Mouse (Mus musculus) midbrain, postnatal 0 days (tissue): ENCODE measurements around the gene Ank2. TPM values are rescaled to one million over a fixed set of nuclear protein-coding genes. Genes with fewer than 3 reads are reported as not detected.
A peak's percentile ranks its signal among the peaks of the same experiment; 100 is the strongest.

ENCODE experiments used
- ATAC-seq: fragments of 200-750 bp; cut with Nextera tagmentation; 2 replicates; pipeline ENCODE4 v1.8.0; 2017; ENCODE audit warnings: moderate number of reproducible peaks, mild to moderate bottlenecking, moderate TSS enrichment, moderate library complexity; ENCODE audit not compliant: low FRiP score
- DNase-seq: peaks from one replicate; pipeline ENCODE4 v3.0.0-alpha.2; 2015; ENCODE audit warnings: low spot score
- H3K27ac ChIP-seq: fragments of 300-500 bp; sonication (generic); 2 replicates; pipeline ENCODE4 v1.5.1; 2014; ENCODE audit warnings: low read depth, mild to moderate bottlenecking, low read length, mixed read lengths
- H3K27me3 ChIP-seq: fragments of 300-500 bp; sonication (generic); 2 replicates; pipeline ENCODE4 v1.6.1; 2014; ENCODE audit warnings: low read length, control low read depth, mixed read lengths; ENCODE audit not compliant: insufficient read depth
- H3K36me3 ChIP-seq: fragments of 300-500 bp; sonication (generic); 2 replicates; pipeline ENCODE4 v1.6.1; 2014; ENCODE audit warnings: low read length, control low read depth, mixed read lengths; ENCODE audit not compliant: insufficient read depth
- H3K4me1 ChIP-seq: fragments of 300-500 bp; sonication (generic); 2 replicates; pipeline ENCODE4 v1.6.1; 2014; ENCODE audit warnings: mild to moderate bottlenecking, control low read depth, antibody characterized with exemption, low read length, mixed read lengths; ENCODE audit not compliant: insufficient read depth
- H3K4me2 ChIP-seq: fragments of 300-500 bp; sonication (generic); 2 replicates; pipeline ENCODE4 v1.6.1; 2014; ENCODE audit warnings: low read depth, mild to moderate bottlenecking, low read length, mixed read lengths; ENCODE audit not compliant: poor library complexity, severe bottlenecking
- H3K4me3 ChIP-seq: fragments of 300-500 bp; sonication (generic); 2 replicates; pipeline ENCODE4 v1.5.1; 2014; ENCODE audit warnings: low read depth, mild to moderate bottlenecking, low read length, moderate library complexity
- H3K9ac ChIP-seq: fragments of 300-500 bp; sonication (generic); replicated peaks from 2 replicates; pipeline ENCODE4 v1.6.1; 2014; ENCODE audit warnings: mild to moderate bottlenecking, low read length, moderate library complexity, mixed read lengths; ENCODE audit not compliant: poor library complexity, severe bottlenecking
- H3K9me3 ChIP-seq: fragments of 300-500 bp; sonication (generic); 2 replicates; pipeline ENCODE4 v1.6.1; 2016; ENCODE audit warnings: low read length, control low read depth
- CTCF ChIP-seq: IDR thresholded peaks from 2 replicates; pipeline ENCODE4 v1.5.1; 2016; ENCODE audit warnings: antibody characterized with exemption, mild to moderate bottlenecking
- WGBS: fragments of 180-500 bp; shearing (Covaris S2); extraction: QIAGEN DNeasy Blood & Tissue Kit; methylation state at CpG from one replicate; pipeline ENCODE4 v1.1.7; 2014; 5-methylcytosine and 5-hydroxymethylcytosine counted together
- polyA plus RNA-seq: library from polyadenylated mRNA; unstranded; fragments of >200 nt; fragmentation: Nextera tagmentation; extraction: Ambion mirVana; gene quantifications from 2 replicates; pipeline ENCODE4 v1.2.1, GENCODE M21; 2015
- total RNA-seq: library from RNA; depleted of rRNA; stranded (reverse); fragments of >200 nt; gene quantifications from 2 replicates; pipeline ENCODE4 v1.2.3, GENCODE M21; 2014

Gene Ank2
- total and polyA plus RNA-seq, 2 experiments from 2014 or later = 200 to 623 TPM

- Histone ChIP-seq H3K9ac (no peak overlapping the region), H3K4me2 (no peak overlapping the region), H3K27me3 (no peaks in the 10 kb centered on the region), H3K27ac (no peak overlapping the region), H3K4me1 (no peaks in the 10 kb centered on the region), H3K36me3 (no peaks in the 10 kb centered on the region), H3K4me3 (no peak overlapping the region), H3K9me3 (no peaks in the 10 kb centered on the region)
- DNase-seq (no peak), ATAC-seq (no peak)
- TF ChIP-seq CTCF = no peak
- WGBS = 76% methylated on average over 6 of the region's 6 CpGs
These were observed 45.9 kb downstream of the Ank2 start for GRCm38 (mm10) chr3:127453254-127453653.

GRCm38 (mm10) chr3:127452233-127452632, 46.9 kb downstream of the Ank2 start:
- no peaks in the 10 kb centered on the region for H3K9me3 ChIP-seq
- no peak overlapping the region for H3K9ac ChIP-seq
- H3K27ac ChIP-seq = no peak overlapping the region
- H3K4me2 ChIP-seq = no peak overlapping the region
- H3K36me3 ChIP-seq = no peaks in the 10 kb centered on the region
- no peaks in the 10 kb centered on the region for H3K27me3 ChIP-seq
- DNase-seq (peak; percentile 39), ATAC-seq (no peak)
- 42% methylated on average over 13 of the region's 13 CpGs for WGBS
- TF ChIP-seq CTCF = peak; percentile 56
- no peak overlapping the region for H3K4me3 ChIP-seq
- no peaks in the 10 kb centered on the region for H3K4me1 ChIP-seq

GRCm38 (mm10) chr3:127451741-127452140, 47.4 kb downstream of the Ank2 start:
- TF ChIP-seq CTCF = no peak
- Histone ChIP-seq H3K4me1 (no peaks in the 10 kb centered on the region), H3K9ac (no peak overlapping the region), H3K27me3 (no peaks in the 10 kb centered on the region), H3K27ac (no peak overlapping the region), H3K9me3 (no peaks in the 10 kb centered on the region), H3K36me3 (no peaks in the 10 kb centered on the region), H3K4me2 (no peak overlapping the region), H3K4me3 (no peak overlapping the region)
- DNase-seq (no peak), ATAC-seq (no peak)
- 78% methylated on average over 9 of the region's 9 CpGs for WGBS

DNA sequence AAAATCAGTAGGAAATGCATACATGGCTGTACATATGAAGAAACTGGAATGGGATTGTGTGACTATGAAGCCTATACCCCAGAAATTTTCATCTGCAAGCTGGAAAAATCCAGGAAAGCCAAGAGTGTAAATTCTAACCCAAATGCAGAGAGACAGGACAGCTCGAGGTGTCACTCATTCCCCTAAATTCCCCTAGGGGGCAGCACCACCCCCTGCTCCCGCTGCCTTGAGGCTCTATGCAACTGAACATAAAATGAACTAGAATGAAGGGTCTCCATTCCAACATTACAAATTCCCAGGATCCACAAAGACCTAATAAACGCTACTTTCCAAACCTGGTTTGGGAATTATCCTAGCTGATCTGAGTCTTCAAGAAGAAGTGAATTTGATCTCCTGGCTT, 48.1 kb downstream of the Ank2 start:
- no peak overlapping the region for H3K27ac ChIP-seq
- no peaks in the 10 kb centered on the region for H3K36me3 ChIP-seq
- H3K9ac ChIP-seq = no peak overlapping the region
- H3K4me3 ChIP-seq = no peak overlapping the region
- TF ChIP-seq CTCF = peak; percentile 78
- WGBS = 6% methylated on average over 3 of the region's 3 CpGs
- no peaks in the 10 kb centered on the region for H3K27me3 ChIP-seq
- ATAC-seq (no peak), DNase-seq (peak; percentile 51)
- no peaks in the 10 kb centered on the region for H3K9me3 ChIP-seq
- no peak overlapping the region for H3K4me2 ChIP-seq
- H3K4me1 ChIP-seq = no peaks in the 10 kb centered on the region

DNA sequence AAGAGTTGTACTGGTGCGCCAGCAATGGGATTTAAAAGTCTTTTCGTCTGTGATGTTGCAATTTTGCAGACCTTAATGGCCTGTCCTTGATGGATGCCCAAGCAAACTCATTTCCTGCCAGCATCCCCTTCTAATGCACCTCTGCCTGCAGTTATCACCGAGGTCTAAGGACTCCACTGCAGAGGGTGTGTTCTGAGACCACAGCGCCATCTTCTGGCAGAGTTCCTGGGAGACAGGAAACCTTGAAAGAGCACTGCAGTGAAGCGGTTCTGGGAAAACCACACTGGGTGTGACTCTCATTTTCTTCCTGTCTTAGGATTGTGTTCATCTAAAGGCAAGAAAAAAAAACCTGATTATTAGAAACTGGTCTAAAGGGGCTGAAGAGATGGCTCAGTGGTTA, 53.0 kb downstream of the Ank2 start:
- ATAC-seq = no peak
- H3K27me3 ChIP-seq = no peaks in the 10 kb centered on the region
- WGBS = 46% methylated on average over 5 of the region's 5 CpGs
- no peak overlapping the region; the same call in 1 of the 2 replicates for H3K9ac ChIP-seq
- H3K4me2 ChIP-seq = no peak overlapping the region
- peak; percentile 72 for TF ChIP-seq CTCF
- peak; percentile 76 for DNase-seq
- H3K9me3 ChIP-seq = no peaks in the 10 kb centered on the region
- H3K4me1 ChIP-seq = no peaks in the 10 kb centered on the region
- H3K27ac ChIP-seq = no peak overlapping the region
- H3K4me3 ChIP-seq = no peak overlapping the region
- H3K36me3 ChIP-seq = no peaks in the 10 kb centered on the region

DNA sequence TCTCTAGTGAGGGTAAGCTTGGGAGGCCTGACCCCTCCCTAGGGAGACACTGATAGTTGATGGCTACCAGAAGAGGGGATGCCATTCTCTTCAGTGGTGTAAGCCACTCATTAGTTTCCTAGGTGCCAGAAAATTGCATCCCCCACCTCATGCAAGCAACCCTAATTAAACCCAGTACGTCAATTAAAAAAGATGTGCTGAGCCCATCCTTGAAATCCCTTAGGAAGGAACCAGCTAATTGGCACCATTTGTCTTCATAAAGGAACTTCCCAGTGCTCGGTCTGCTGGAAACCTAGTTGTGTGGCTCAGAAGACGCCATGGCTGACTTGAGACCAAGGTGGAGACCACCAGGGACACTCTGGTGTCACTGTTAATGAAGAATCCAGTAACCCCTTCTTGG, 65.9 kb downstream of the Ank2 start:
- H3K36me3 ChIP-seq = no peaks in the 10 kb centered on the region
- WGBS = 57% methylated on average over 3 of the region's 3 CpGs
- no peaks in the 10 kb centered on the region for H3K9me3 ChIP-seq
- H3K4me3 ChIP-seq = no peak overlapping the region
- H3K27me3 ChIP-seq = no peaks in the 10 kb centered on the region
- no peak overlapping the region for H3K27ac ChIP-seq
- TF ChIP-seq CTCF = no peak
- no peaks in the 10 kb centered on the region for H3K4me1 ChIP-seq
- ATAC-seq (no peak), DNase-seq (peak; percentile 24)
- no peak overlapping the region for H3K4me2 ChIP-seq
- no peak overlapping the region for H3K9ac ChIP-seq
